Mouse (Mus musculus): ENCODE measurements around the gene Naalad2. TPM values are rescaled to one million over a fixed set of nuclear protein-coding genes. Genes with fewer than 3 reads are reported as not detected.
A peak's percentile ranks its signal among the peaks of the same experiment; 100 is the strongest.
"Not testable (repeated sequence)": the region's sequence is repeated elsewhere in the genome, so short reads cannot be mapped to it uniquely, and the experiment has no call there.

Gene Naalad2
- total and polyA plus RNA-seq, 2 experiments from 2014 or later: 1.0 to 1.4 TPM

GRCm38 (mm10) chr9:18319990-18320389, 82.8 kb downstream of the Naalad2 start:
- 96% methylated on average over 3 of the region's 3 CpGs for WGBS

GRCm38 (mm10) chr9:18298301-18298700, 104.5 kb downstream of the Naalad2 start:
- ATAC-seq: 0 out of 2 replicates have a peak, but pooled peaks have one; percentile 15
- H3K4me2 ChIP-seq (ENCODE audit: low read depth, low read length): no peak overlapping the region
- no peak overlapping the region for H3K9ac ChIP-seq (replicated peaks; ENCODE audit: low read length)
- H3K27me3 ChIP-seq (ENCODE audit: insufficient read depth, low read length): no peaks in the 10 kb centered on the region
- DNase-seq (ENCODE audit: low spot score): no peak
- WGBS: 93% methylated on average over 6 of the region's 6 CpGs
- no peaks in the 10 kb centered on the region for H3K9me3 ChIP-seq (ENCODE audit: low read length)
- no peak overlapping the region for H3K27ac ChIP-seq
- no peak overlapping the region for H3K4me3 ChIP-seq (ENCODE audit: low read length)
- H3K4me1 ChIP-seq (ENCODE audit: insufficient read depth, low read length): peaks cover 8% of the 10 kb centered on the region; the same call in 1 of the 2 replicates
- peaks cover 35% of the 10 kb centered on the region; the same call in 1 of the 2 replicates for H3K36me3 ChIP-seq (ENCODE audit: insufficient read depth, low read length)
- no peak for TF ChIP-seq CTCF (IDR thresholded peaks at IDR 0.05; ENCODE audit: low read depth)

More at GRCm38 (mm10) chr9:18319990-18320389, 82.8 kb downstream of the Naalad2 start:
- Histone ChIP-seq H3K36me3 (ENCODE audit: insufficient read depth, low read length) (peaks cover 5% of the 10 kb centered on the region; the same call in 1 of the 2 replicates), H3K4me1 (ENCODE audit: insufficient read depth, low read length) (no peaks in the 10 kb centered on the region), H3K27me3 (ENCODE audit: insufficient read depth, low read length) (no peaks in the 10 kb centered on the region), H3K4me2 (ENCODE audit: low read depth, low read length) (no peak overlapping the region), H3K9me3 (ENCODE audit: low read length) (no peaks in the 10 kb centered on the region), H3K9ac (replicated peaks; ENCODE audit: low read length) (no peak overlapping the region), H3K4me3 (ENCODE audit: low read length) (no peak overlapping the region), H3K27ac (no peak overlapping the region)
- no peak for TF ChIP-seq CTCF (IDR thresholded peaks at IDR 0.05; ENCODE audit: low read depth)
- no peak for DNase-seq (ENCODE audit: low spot score)
- ATAC-seq: no peak

DNA sequence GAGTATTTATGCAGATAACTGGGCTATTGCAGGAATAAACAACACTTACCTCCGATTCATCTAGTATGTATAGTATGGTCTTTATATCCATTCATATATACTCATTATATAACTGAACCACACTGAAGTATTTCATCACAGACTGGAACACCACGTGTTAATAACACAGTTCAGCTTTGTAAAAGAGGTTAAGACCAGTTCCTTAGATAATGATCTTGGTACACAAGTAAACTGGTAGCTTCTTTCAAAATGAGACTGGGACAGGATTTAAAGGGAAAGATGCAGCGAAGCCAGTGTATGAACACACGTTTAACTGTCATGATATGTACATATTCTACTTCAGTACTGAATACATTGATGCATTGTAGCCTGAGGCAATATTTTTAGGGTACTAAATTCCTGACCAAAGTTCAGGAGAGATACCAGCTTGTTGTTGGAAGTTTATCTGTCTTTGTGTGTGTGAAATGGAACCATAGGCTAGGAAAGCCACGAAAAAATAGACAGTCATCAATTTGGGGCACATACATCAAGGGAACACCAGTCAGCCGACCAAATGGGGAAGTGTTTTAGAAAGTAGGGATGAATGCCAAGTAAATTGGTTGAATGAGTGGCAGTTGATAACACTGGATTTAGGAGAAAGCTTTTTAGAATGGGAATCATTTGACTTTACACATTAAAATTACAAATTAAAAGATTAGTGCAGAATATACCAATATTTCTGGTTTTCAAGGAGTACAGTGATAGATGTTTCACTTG, 109.6 kb downstream of the Naalad2 start:
- 0 out of 2 replicates have a peak overlapping the region, but pooled peaks have one; percentile 90 for H3K27ac ChIP-seq
- H3K27me3 ChIP-seq (ENCODE audit: insufficient read depth, low read length): no peaks in the 10 kb centered on the region
- no peak for TF ChIP-seq CTCF (IDR thresholded peaks at IDR 0.05; ENCODE audit: low read depth)
- DNase-seq (ENCODE audit: low spot score) (no peak), ATAC-seq (no peak)
- H3K36me3 ChIP-seq (ENCODE audit: insufficient read depth, low read length): no peaks in the 10 kb centered on the region
- peak overlapping the region; percentile 89 for H3K4me2 ChIP-seq (ENCODE audit: low read depth, low read length)
- H3K9ac ChIP-seq (replicated peaks; ENCODE audit: low read length): peak overlapping the region; percentile 97
- no peaks in the 10 kb centered on the region for H3K9me3 ChIP-seq (ENCODE audit: low read length)
- 45% methylated on average over 6 of the region's 6 CpGs for WGBS
- H3K4me3 ChIP-seq (ENCODE audit: low read length): peak overlapping the region; percentile 99
- H3K4me1 ChIP-seq (ENCODE audit: insufficient read depth, low read length): peaks cover 11% of the 10 kb centered on the region; the same call in 1 of the 2 replicates

DNA sequence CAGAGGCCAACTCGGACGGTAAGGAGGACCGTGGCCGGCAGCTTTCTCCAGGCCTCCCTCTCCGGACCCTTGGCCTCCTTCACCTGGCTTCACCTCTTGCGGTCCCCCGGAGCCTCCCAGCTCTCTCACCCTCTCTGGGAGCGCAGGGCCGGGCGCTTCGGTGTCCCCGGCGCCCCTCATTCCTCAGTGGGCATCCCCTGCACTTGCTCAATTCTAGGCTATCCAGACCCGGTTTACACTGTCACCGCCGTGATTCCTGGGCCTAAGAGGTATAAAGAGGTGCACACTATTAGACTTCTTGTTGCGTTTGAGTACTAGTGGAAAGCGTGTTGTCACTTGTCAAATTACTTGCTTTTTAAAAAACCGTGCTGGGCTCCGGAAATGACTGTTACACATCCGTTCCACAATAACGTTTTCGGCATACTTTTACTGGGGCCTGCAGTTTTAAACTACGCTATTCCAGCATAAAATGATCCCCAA, 110.3 kb downstream of the Naalad2 start:
- ATAC-seq (peak; percentile 60; the same call in 1 of the 2 replicates), DNase-seq (ENCODE audit: low spot score) (peak; percentile 6)
- 1% methylated on average over 24 of the region's 24 CpGs for WGBS
- Histone ChIP-seq H3K9ac (replicated peaks; ENCODE audit: low read length) (peak overlapping the region; percentile 97), H3K27me3 (ENCODE audit: insufficient read depth, low read length) (no peaks in the 10 kb centered on the region), H3K4me1 (ENCODE audit: insufficient read depth, low read length) (peaks cover 11% of the 10 kb centered on the region; the same call in 1 of the 2 replicates), H3K36me3 (ENCODE audit: insufficient read depth, low read length) (no peaks in the 10 kb centered on the region), H3K4me3 (ENCODE audit: low read length) (peak overlapping the region; percentile 99), H3K4me2 (ENCODE audit: low read depth, low read length) (peak overlapping the region; percentile 89), H3K27ac (peak overlapping the region; percentile 90), H3K9me3 (ENCODE audit: low read length) (no peaks in the 10 kb centered on the region)
- TF ChIP-seq CTCF (IDR thresholded peaks at IDR 0.05; ENCODE audit: low read depth): no peak

- Histone ChIP-seq H3K36me3 (ENCODE audit: insufficient read depth, low read length) (no peaks in the 10 kb centered on the region), H3K27me3 (ENCODE audit: insufficient read depth, low read length) (no peaks in the 10 kb centered on the region), H3K4me3 (ENCODE audit: low read length) (peak within 1 kb of the TSS; percentile 99), H3K4me1 (ENCODE audit: insufficient read depth, low read length) (peaks cover 11% of the 10 kb centered on the region; the same call in 1 of the 2 replicates), H3K9ac (replicated peaks; ENCODE audit: low read length) (peak within 1 kb of the TSS; percentile 97), H3K9me3 (ENCODE audit: low read length) (no peaks in the 10 kb centered on the region), H3K27ac (peak within 1 kb of the TSS; percentile 90), H3K4me2 (ENCODE audit: low read depth, low read length) (peak within 1 kb of the TSS; percentile 89)
- 4% methylated on average over 49 of the region's 49 CpGs for WGBS
- ATAC-seq: peak; percentile 99
- peak; percentile 53 for TF ChIP-seq CTCF (IDR thresholded peaks at IDR 0.05; ENCODE audit: low read depth)
- DNase-seq (ENCODE audit: low spot score): peak; percentile 99
Measured at GRCm38 (mm10) chr9:18291571-18292429, 111.0 kb downstream of the Naalad2 start, which contains the start of gene Chordc1. Chordc1 (plus strand) TSS chr9:18292125.

DNA sequence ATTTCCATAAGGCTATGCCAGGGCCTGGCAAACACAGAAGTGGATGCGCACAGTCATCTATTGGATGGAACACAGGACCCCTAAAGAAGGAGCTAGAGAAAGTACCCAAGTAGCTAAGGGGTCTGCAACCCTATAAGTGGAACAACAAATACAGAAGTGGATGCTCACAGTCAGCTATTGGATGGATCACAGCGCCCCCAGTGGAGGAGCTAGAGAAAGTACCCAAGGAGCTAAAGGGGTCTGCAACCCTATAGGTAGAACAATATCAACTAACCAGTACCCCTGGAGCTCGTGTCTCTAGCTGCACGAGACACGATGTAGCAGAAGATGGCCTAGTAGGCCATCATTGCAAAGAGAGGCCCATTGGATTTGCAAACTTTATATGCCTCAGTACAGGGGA, 124.1 kb downstream of the Naalad2 start:
- not testable (repeated sequence) for H3K4me1 ChIP-seq (ENCODE audit: insufficient read depth, low read length); H3K27ac ChIP-seq; H3K27me3 ChIP-seq (ENCODE audit: insufficient read depth, low read length); H3K36me3 ChIP-seq (ENCODE audit: insufficient read depth, low read length); H3K9me3 ChIP-seq (ENCODE audit: low read length); H3K9ac ChIP-seq (replicated peaks; ENCODE audit: low read length); H3K4me3 ChIP-seq (ENCODE audit: low read length); H3K4me2 ChIP-seq (ENCODE audit: low read depth, low read length); ATAC-seq; DNase-seq (ENCODE audit: low spot score)
- peak; percentile 66 for TF ChIP-seq CTCF (IDR thresholded peaks at IDR 0.05; ENCODE audit: low read depth)
- 32% methylated on average over 5 of the region's 5 CpGs for WGBS
